Mouse (Mus musculus) lung, adult 2 months (tissue): ENCODE measurements around the gene Nme4.

Source experiments
- CTCF ChIP-seq: fragments of 200-500 bp; IDR thresholded peaks from 2 replicates; pipeline ENCODE4 v1.5.1; 2011; ENCODE audit warnings: mild to moderate bottlenecking, low read length, control low read depth; ENCODE audit not compliant: insufficient read depth
- POLR2A ChIP-seq: fragments of 200-500 bp; IDR thresholded peaks from 2 replicates; pipeline ENCODE4 v1.6.1; 2011; ENCODE audit warnings: low read depth, mild to moderate bottlenecking, control low read depth, low read length, borderline replicate concordance; ENCODE audit errors: extremely low read depth

DNA sequence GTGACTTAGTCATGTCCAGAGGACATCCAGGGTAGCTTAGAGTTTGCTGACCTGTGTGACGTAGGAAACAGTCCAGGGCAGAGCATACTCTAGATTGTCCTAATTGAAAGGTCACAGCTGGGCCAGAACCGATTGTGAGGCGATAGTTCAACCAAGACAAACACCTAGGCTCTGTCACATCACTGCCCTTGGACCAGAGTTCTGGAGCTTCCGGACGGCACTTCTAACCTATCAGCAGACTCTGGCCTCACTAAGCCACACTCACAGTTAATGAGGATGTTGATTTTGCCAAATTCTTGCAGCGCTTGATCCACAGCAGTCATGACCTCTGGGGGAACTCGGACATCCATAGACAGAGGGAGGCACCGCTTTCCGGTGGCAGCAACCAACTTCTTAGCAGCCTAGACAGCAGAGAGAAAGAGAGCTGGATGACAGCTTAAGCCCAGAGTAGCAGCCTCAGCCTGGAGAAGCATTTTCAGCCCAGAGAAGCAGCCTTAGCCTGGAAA, 8.3 kb downstream of the Nme4 start:
- TF ChIP-seq POLR2A (no peak), CTCF (no peak)
